Mouse (Mus musculus) myocyte (in vitro differentiated cells): Measurements from ENCODE around the gene Hsd17b11. TPM values are rescaled to one million over a fixed set of nuclear protein-coding genes. Genes with fewer than 3 reads are reported as not detected.

ENCODE experiments used
- H3K27me3 ChIP-seq: one replicate; pipeline ENCODE4 v1.6.1; 2011; ENCODE audit not compliant: control insufficient read depth, insufficient read depth, insufficient read length
- H3K36me3 ChIP-seq: one replicate; pipeline ENCODE4 v1.6.1; 2011; ENCODE audit not compliant: control insufficient read depth, insufficient read depth
- H3K4me2 ChIP-seq: one replicate; pipeline ENCODE4 v1.6.1; 2011; ENCODE audit warnings: low read depth, control low read depth
- H3K4me3 ChIP-seq: one replicate; pipeline ENCODE4 v1.5.1; 2011; ENCODE audit warnings: mild to moderate bottlenecking, control low read depth, moderate library complexity
- H3K79me2 ChIP-seq: one replicate; pipeline ENCODE4 v1.6.1; 2011; ENCODE audit not compliant: control insufficient read depth, insufficient read depth
- H3ac ChIP-seq: one replicate; pipeline ENCODE4 v1.6.1; 2011; ENCODE audit not compliant: control insufficient read depth, insufficient read length
- CEBPB ChIP-seq: IDR thresholded peaks from 2 replicates; pipeline ENCODE4 v1.6.1; 2011; ENCODE audit warnings: mild to moderate bottlenecking, moderate library complexity; ENCODE audit not compliant: poor library complexity, insufficient read depth, severe bottlenecking
- E2F4 ChIP-seq: IDR thresholded peaks from one replicate; pipeline ENCODE4 v1.6.1; 2011; ENCODE audit warnings: mild to moderate bottlenecking, control low read depth, moderate library complexity; ENCODE audit not compliant: insufficient read depth
- MAX ChIP-seq: IDR thresholded peaks from one replicate; pipeline ENCODE4 v1.6.1; 2011; ENCODE audit warnings: low read depth, mild to moderate bottlenecking, control low read depth
- MYOD1 ChIP-seq, 3 experiments: IDR thresholded peaks; one replicate each; pipeline ENCODE4 v1.6.1; 2011; ENCODE audit warnings: control low read depth in 2 of 3, low read depth in 2 of 3, mild to moderate bottlenecking in 2 of 3, moderate library complexity in 1 of 3; ENCODE audit not compliant: insufficient read length in 2 of 3, control insufficient read depth in 1 of 3
- MYOG ChIP-seq, 3 experiments: IDR thresholded peaks; one replicate each; pipeline ENCODE4 v1.6.1; 2011; ENCODE audit warnings: control low read depth in 2 of 3, low read depth in 2 of 3, mild to moderate bottlenecking in 2 of 3; ENCODE audit not compliant: insufficient read length in 2 of 3, control insufficient read depth in 1 of 3, insufficient read depth in 1 of 3
- POLR2A ChIP-seq: IDR thresholded peaks from one replicate; pipeline ENCODE4 v1.6.1; 2011; ENCODE audit warnings: low read depth, mild to moderate bottlenecking, control low read depth, moderate library complexity; ENCODE audit not compliant: insufficient read length
- POLR2AphosphoS2 ChIP-seq: IDR thresholded peaks from one replicate; pipeline ENCODE4 v1.6.1; 2011; ENCODE audit warnings: low read depth, control low read depth; ENCODE audit not compliant: insufficient read length
- REST ChIP-seq: IDR thresholded peaks from one replicate; pipeline ENCODE4 v1.6.1; 2011; ENCODE audit warnings: mild to moderate bottlenecking, control low read depth, moderate library complexity; ENCODE audit not compliant: insufficient read depth, insufficient read length
- SRF ChIP-seq: IDR thresholded peaks from one replicate; pipeline ENCODE4 v1.6.1; 2011; ENCODE audit warnings: low read depth; ENCODE audit not compliant: control insufficient read depth, insufficient read length
- TCF12 ChIP-seq: IDR thresholded peaks from one replicate; pipeline ENCODE4 v1.6.1; 2011; ENCODE audit warnings: mild to moderate bottlenecking, control low read depth; ENCODE audit not compliant: poor library complexity, insufficient read depth, severe bottlenecking
- TCF3 ChIP-seq: IDR thresholded peaks from one replicate; pipeline ENCODE4 v1.6.1; 2011; ENCODE audit warnings: low read depth, control low read depth; ENCODE audit not compliant: insufficient read length
- USF1 ChIP-seq: IDR thresholded peaks from one replicate; pipeline ENCODE4 v1.6.1; 2011; ENCODE audit warnings: low read depth, mild to moderate bottlenecking, control low read depth, moderate library complexity
- polyA plus RNA-seq: library from polyadenylated mRNA; unstranded; fragments of >200 nt; fragmentation: generic; extraction: Trizol; gene quantifications from one replicate; pipeline ENCODE4 v1.2.1, GENCODE M21; 2012; ENCODE audit warnings: missing spikeins

Hsd17b11 gene
- polyA plus RNA-seq, 1 experiment = 6.5 TPM

DNA sequence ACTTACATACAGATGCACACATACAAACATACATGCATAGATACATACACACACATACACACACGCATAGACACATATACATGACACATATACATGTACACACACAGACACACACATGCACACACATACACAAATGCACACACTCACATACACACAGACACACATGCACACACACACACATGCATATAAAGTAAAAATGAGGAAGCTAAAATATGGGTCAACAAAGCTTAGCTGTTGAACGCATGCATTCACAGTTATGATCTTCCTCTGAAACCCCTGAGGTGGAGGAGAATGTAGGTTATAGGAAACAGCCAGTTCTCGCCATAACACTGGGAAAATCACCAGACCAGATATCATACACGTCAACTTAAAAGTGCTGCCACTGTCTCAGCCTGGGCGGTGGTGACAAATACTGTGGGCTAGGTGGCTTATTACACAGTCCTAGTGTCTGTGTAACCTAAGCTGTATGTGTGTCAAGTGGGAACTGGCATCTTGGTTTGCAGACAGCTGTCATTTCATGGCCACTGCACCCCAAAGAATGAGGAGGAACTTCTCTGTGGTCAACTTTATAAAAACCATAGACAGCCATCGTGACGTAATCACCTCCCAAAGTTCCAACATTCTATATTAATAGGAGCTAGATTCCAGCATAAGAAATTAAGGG, 43.7 kb downstream of the Hsd17b11 start:
- Histone ChIP-seq H3K79me2 (no peaks in the 10 kb centered on the region), H3ac (no peak overlapping the region), H3K4me3 (no peak overlapping the region), H3K36me3 (no peaks in the 10 kb centered on the region), H3K27me3 (no peaks in the 10 kb centered on the region), H3K4me2 (peak overlapping the region; percentile 1)
- TF ChIP-seq POLR2A (no peak), TCF3 (no peak), TCF12 (no peak), USF1 (no peak), SRF (no peak), MAX (no peak), REST (no peak), MYOG (IDR thresholded peaks at IDR 0.05; ENCODE audit: control insufficient read depth in 1 of 3, insufficient read depth in 1 of 3, insufficient read length in 2 of 3, low read depth in 2 of 3) (peak in 2 of 3 experiments; percentile 47 to 48), CEBPB (no peak), E2F4 (no peak), POLR2AphosphoS2 (no peak), MYOD1 (IDR thresholded peaks at IDR 0.05; ENCODE audit: control insufficient read depth in 1 of 3, insufficient read length in 2 of 3, low read depth in 2 of 3) (peak in 1 of 3 experiments; percentile 71)

GRCm38 (mm10) chr5:103977297-103977696, 44.4 kb downstream of the Hsd17b11 start, which contains the start of gene Hsd17b13:
Gene Hsd17b13, minus strand, starts transcription at chr5:103977410.
- no peak within 1 kb of the TSS for H3ac ChIP-seq
- H3K27me3 ChIP-seq = no peaks in the 10 kb centered on the region
- no peak within 1 kb of the TSS for H3K4me3 ChIP-seq
- H3K4me2 ChIP-seq = peak within 1 kb of the TSS; percentile 1
- TF ChIP-seq USF1 (no peak), POLR2AphosphoS2 (no peak), SRF (no peak), MYOD1 (IDR thresholded peaks at IDR 0.05; ENCODE audit: control insufficient read depth in 1 of 3, insufficient read length in 2 of 3, low read depth in 2 of 3) (no peak), TCF3 (no peak), MYOG (IDR thresholded peaks at IDR 0.05; ENCODE audit: control insufficient read depth in 1 of 3, insufficient read depth in 1 of 3, insufficient read length in 2 of 3, low read depth in 2 of 3) (no peak), TCF12 (no peak), REST (no peak)
- no peaks in the 10 kb centered on the region for H3K79me2 ChIP-seq
- H3K36me3 ChIP-seq = no peaks in the 10 kb centered on the region

DNA sequence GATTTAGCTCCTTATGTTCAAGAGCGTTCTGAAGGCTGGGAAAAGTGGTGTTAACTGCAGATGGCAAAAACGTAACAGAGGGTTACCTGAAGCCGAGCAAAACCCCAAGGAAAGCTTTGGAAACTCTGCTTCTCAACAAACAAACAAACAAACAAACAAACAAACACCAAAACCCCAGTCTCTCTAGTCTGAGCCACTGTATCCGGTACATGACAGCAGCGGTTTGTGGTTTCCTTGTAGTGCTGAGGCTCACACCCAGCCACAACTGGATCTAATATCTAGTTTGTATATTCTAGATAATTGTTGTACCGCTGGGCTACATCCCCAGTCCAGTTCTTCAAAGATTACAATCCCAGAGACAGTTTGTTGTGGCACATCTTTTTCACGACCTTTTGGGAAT, 46.0 kb downstream of the Hsd17b11 start:
- TF ChIP-seq POLR2A = no peak
- no peak for TF ChIP-seq POLR2AphosphoS2
- no peak for TF ChIP-seq USF1
- no peak for TF ChIP-seq TCF3
- TF ChIP-seq CEBPB = no peak
- TF ChIP-seq MYOD1 (IDR thresholded peaks at IDR 0.05; ENCODE audit: control insufficient read depth in 1 of 3, insufficient read length in 2 of 3, low read depth in 2 of 3) = no peak
- H3K4me2 ChIP-seq = no peak overlapping the region

GRCm38 (mm10) chr5:103972801-103973200, 48.9 kb downstream of the Hsd17b11 start:
- H3K4me3 ChIP-seq = no peak overlapping the region
- no peak for TF ChIP-seq REST
- TF ChIP-seq MYOD1 (IDR thresholded peaks at IDR 0.05; ENCODE audit: control insufficient read depth in 1 of 3, insufficient read length in 2 of 3, low read depth in 2 of 3) = no peak
- no peak for TF ChIP-seq POLR2AphosphoS2
- TF ChIP-seq USF1 = no peak
- TF ChIP-seq MAX = no peak
- H3ac ChIP-seq = no peak overlapping the region
- no peaks in the 10 kb centered on the region for H3K36me3 ChIP-seq
- no peak overlapping the region for H3K4me2 ChIP-seq
- H3K79me2 ChIP-seq = no peaks in the 10 kb centered on the region
- H3K27me3 ChIP-seq = peaks cover 7% of the 10 kb centered on the region

More for the DNA sequence above, 46.0 kb downstream of the Hsd17b11 start:
- Histone ChIP-seq H3K27me3 (no peaks in the 10 kb centered on the region), H3K79me2 (no peaks in the 10 kb centered on the region), H3K4me3 (no peak overlapping the region), H3K36me3 (no peaks in the 10 kb centered on the region), H3ac (no peak overlapping the region)

DNA sequence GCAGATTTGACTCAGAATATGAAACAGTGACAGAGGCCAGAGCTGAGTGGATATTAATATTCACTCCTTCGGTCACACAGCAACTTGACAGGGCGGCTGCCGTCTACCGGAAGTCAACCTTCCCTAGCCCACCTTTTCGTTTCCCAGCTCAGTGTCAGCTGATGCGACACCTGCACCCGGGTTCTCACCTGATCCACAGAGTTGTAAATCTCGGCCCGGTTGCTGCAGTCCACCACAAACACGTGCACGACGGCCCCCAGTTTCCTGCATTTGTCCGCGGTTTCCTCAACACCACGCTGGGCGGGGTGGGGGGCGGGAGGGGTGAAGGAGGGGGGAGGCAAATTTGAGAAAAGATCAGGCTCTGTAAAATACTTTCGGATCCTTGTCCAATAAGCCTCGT, 49.3 kb downstream of the Hsd17b11 start:
- TF ChIP-seq TCF3 (no peak), TCF12 (no peak), MYOG (IDR thresholded peaks at IDR 0.05; ENCODE audit: control insufficient read depth in 1 of 3, insufficient read depth in 1 of 3, insufficient read length in 2 of 3, low read depth in 2 of 3) (no peak), USF1 (no peak), E2F4 (no peak), MYOD1 (IDR thresholded peaks at IDR 0.05; ENCODE audit: control insufficient read depth in 1 of 3, insufficient read length in 2 of 3, low read depth in 2 of 3) (no peak), REST (no peak), POLR2AphosphoS2 (no peak), CEBPB (no peak), POLR2A (no peak), MAX (no peak), SRF (no peak)
- no peak overlapping the region for H3K4me3 ChIP-seq
- H3K27me3 ChIP-seq = peaks cover 7% of the 10 kb centered on the region
- H3K79me2 ChIP-seq = no peaks in the 10 kb centered on the region
- no peak overlapping the region for H3ac ChIP-seq
- no peak overlapping the region for H3K4me2 ChIP-seq
- no peaks in the 10 kb centered on the region for H3K36me3 ChIP-seq
